Mouse (Mus musculus) hindbrain, embryonic 14.5 days (tissue): ENCODE data around the gene Myo3b. TPM values are rescaled to one million over a fixed set of nuclear protein-coding genes. Genes with fewer than 3 reads are reported as not detected.

Experiments
- ATAC-seq: fragments of 200-750 bp; cut with Nextera tagmentation; 2 replicates; pipeline ENCODE4 v1.8.0; 2017; ENCODE audit warnings: moderate number of reproducible peaks, mild to moderate bottlenecking, moderate TSS enrichment, moderate library complexity; ENCODE audit not compliant: low FRiP score
- DNase-seq: peaks from one replicate; pipeline ENCODE4 v3.0.0-alpha.2; 2015; ENCODE audit warnings: low spot score
- H3K27ac ChIP-seq: fragments of 300-500 bp; sonication (generic); 2 replicates; pipeline ENCODE4 v1.5.1; 2014; ENCODE audit warnings: mild to moderate bottlenecking, moderate library complexity
- H3K27me3 ChIP-seq: fragments of 300-500 bp; sonication (generic); 2 replicates; pipeline ENCODE4 v1.6.1; 2014; ENCODE audit warnings: mild to moderate bottlenecking, low read length, mixed read lengths; ENCODE audit not compliant: control insufficient read depth, insufficient read depth
- H3K36me3 ChIP-seq: fragments of 300-500 bp; sonication (generic); replicated peaks from 2 replicates; pipeline ENCODE4 v1.6.1; 2014; ENCODE audit not compliant: control insufficient read depth, insufficient read depth
- H3K4me1 ChIP-seq: fragments of 300-500 bp; sonication (generic); replicated peaks from 2 replicates; pipeline ENCODE4 v1.6.1; 2014; ENCODE audit warnings: antibody characterized with exemption, low read length, mixed read lengths; ENCODE audit not compliant: control insufficient read depth, insufficient read depth
- H3K4me2 ChIP-seq: fragments of 300-500 bp; sonication (generic); replicated peaks from 2 replicates; pipeline ENCODE4 v1.6.1; 2014; ENCODE audit warnings: mild to moderate bottlenecking, moderate library complexity
- H3K4me3 ChIP-seq: fragments of 300-500 bp; sonication (generic); replicated peaks from 2 replicates; pipeline ENCODE4 v1.5.1; 2014; ENCODE audit warnings: mild to moderate bottlenecking, low read length
- H3K9ac ChIP-seq: fragments of 300-500 bp; sonication (generic); 2 replicates; pipeline ENCODE4 v1.6.1; 2014
- H3K9me3 ChIP-seq: fragments of 300-500 bp; sonication (generic); 2 replicates; pipeline ENCODE4 v1.6.1; 2016; ENCODE audit warnings: low read length; ENCODE audit not compliant: control insufficient read depth
- WGBS: fragments of 180-500 bp; shearing (Covaris S2); extraction: QIAGEN DNeasy Blood & Tissue Kit; methylation state at CpG from one replicate; pipeline ENCODE4 v1.1.7; 2014; 5-methylcytosine and 5-hydroxymethylcytosine counted together
- polyA plus RNA-seq: library from polyadenylated mRNA; unstranded; fragments of >200 nt; fragmentation: Nextera tagmentation; extraction: Ambion mirVana; gene quantifications from 2 replicates; pipeline ENCODE4 v1.2.1, GENCODE M21; 2014

The Myo3b gene
- polyA plus RNA-seq, 1 experiment from 2014 or later, result 0.27 TPM

DNA sequence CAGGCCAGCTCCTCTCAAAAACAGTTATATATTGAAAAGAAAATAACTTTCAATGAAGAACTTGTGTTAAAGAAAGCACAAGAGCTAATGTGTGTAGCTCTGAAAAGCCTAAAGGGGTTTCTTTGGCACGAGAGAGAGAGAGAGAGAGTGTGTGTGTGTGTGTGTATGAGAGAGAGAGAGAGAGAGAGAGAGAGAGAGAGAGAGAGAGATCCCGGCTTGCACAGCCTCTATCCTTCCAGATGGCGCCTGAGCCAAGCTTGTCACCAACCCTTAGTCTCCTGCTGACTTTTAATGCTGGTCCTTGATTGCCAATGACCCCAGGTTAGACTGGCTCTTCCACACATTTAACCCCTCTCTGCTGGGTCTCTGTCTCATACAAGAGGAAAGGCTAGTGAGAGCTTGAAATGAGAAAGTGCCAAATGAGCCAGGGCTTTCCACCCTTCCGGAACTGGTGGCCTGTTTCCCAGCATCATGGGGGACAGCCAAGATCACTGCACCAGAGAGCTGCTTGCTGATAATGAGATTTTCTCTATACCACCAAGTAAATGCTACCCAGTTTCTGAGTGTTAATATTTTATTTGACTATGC, 371.5 kb downstream of the Myo3b start:
- no peak for DNase-seq
- no peak overlapping the region for H3K4me3 ChIP-seq
- no peak for ATAC-seq
- no peaks in the 10 kb centered on the region for H3K27me3 ChIP-seq
- no peaks in the 10 kb centered on the region for H3K36me3 ChIP-seq
- no peak overlapping the region for H3K4me2 ChIP-seq
- H3K27ac ChIP-seq, result no peak overlapping the region
- no peak overlapping the region for H3K9ac ChIP-seq
- H3K9me3 ChIP-seq, result no peaks in the 10 kb centered on the region
- peaks cover 14% of the 10 kb centered on the region; the same call in 1 of the 2 replicates for H3K4me1 ChIP-seq
- 56% methylated on average over 4 of the region's 4 CpGs for WGBS

DNA sequence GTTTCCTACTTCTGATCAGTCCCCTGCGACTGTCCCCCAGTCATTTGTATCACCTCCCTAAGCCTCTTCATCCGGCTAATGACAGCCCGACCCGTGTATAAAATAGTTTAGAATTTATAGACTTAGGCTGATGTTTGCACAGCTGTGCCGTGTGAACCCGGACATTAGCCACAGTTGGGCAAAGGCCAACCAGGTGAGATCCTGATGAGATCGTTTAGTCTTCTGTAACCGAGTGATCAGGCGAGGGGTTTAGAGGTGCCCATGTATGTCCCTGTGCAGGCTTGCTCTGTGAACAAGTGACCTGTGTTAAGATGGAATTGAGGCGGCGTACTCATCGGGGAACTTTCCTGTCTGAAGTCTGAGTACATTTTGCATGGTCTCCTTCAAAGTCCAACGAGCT, 373.4 kb downstream of the Myo3b start:
- H3K27me3 ChIP-seq, result no peaks in the 10 kb centered on the region
- no peak overlapping the region for H3K4me3 ChIP-seq
- H3K9me3 ChIP-seq, result no peaks in the 10 kb centered on the region
- no peaks in the 10 kb centered on the region for H3K36me3 ChIP-seq
- DNase-seq (no peak), ATAC-seq (no peak)
- H3K4me1 ChIP-seq, result peaks cover 8% of the 10 kb centered on the region; the same call in 1 of the 2 replicates
- no peak overlapping the region for H3K4me2 ChIP-seq
- H3K27ac ChIP-seq, result no peak overlapping the region
- 83% methylated on average over 13 of the region's 13 CpGs for WGBS
- H3K9ac ChIP-seq, result no peak overlapping the region

DNA sequence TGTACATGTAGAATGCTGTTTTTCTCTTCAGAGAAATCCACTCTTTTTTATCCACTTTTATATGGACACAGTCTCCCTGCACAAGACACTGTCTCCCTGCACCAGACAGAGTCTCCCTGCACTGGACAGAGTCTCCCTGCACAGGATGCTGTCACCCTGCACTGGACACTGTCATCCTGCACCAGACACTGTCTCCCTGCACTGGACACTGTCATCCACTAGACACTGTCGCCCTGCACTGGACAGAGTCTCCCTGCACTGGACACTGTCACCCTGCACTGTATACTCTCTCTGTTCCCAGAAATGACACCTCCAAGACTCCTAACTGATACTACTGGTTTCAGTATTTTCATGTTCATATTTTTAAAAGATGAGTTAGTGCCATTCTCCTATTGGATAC, 375.5 kb downstream of the Myo3b start:
- Histone ChIP-seq H3K9me3 (no peaks in the 10 kb centered on the region), H3K4me2 (no peak overlapping the region), H3K4me3 (no peak overlapping the region), H3K36me3 (no peaks in the 10 kb centered on the region), H3K27me3 (no peaks in the 10 kb centered on the region), H3K4me1 (no peaks in the 10 kb centered on the region), H3K27ac (no peak overlapping the region), H3K9ac (no peak overlapping the region)
- WGBS, result 82% methylated on average over 1 of the region's 1 CpGs
- ATAC-seq (no peak), DNase-seq (no peak)

DNA sequence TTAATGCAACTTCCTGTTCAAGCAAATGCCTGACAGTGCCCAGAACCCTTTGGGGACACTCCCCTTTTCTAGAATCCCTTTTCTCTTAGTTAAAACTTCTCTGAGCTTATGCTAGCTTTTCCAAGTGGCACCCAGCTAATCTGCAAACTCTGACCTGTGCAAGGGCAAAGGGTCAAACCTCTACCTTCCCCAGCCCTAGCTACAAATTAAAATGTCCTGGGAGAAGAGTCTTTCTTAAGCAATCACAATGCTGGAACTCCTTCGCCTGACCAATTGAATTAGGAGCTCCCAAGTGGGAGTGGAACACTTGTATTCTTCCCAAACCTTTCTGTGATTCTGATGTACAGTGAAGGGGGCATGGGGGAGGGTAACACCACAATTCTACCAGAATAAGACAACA, 376.6 kb downstream of the Myo3b start:
- Histone ChIP-seq H3K4me2 (no peak overlapping the region), H3K9ac (no peak overlapping the region), H3K27me3 (no peaks in the 10 kb centered on the region), H3K36me3 (no peaks in the 10 kb centered on the region), H3K4me3 (no peak overlapping the region), H3K4me1 (no peaks in the 10 kb centered on the region), H3K9me3 (no peaks in the 10 kb centered on the region), H3K27ac (no peak overlapping the region)
- WGBS, result 78% methylated on average over 1 of the region's 1 CpGs
- ATAC-seq (no peak), DNase-seq (no peak)

DNA sequence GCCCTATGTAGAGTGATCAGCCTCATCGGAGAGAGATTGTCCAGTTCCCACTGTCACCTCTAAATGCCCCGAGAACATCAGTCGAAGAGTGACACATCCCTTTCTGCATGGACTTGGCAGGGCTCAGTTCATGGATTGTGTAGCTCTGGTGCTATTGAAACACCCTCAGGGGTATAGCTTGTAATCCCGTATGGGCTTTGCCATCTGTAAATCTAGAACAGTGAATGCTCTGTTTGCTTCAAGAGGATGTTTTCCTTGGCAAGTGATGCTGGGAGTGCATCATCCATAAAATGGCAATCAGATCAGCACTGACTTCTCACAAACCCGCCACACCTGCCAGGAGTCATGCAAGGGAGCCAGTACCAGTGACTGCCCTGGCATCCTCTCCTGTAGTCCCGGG, 380.4 kb downstream of the Myo3b start:
- no peaks in the 10 kb centered on the region for H3K27me3 ChIP-seq
- no peak overlapping the region for H3K4me3 ChIP-seq
- H3K36me3 ChIP-seq, result no peaks in the 10 kb centered on the region
- 93% methylated on average over 6 of the region's 6 CpGs for WGBS
- ATAC-seq (no peak), DNase-seq (no peak)
- H3K27ac ChIP-seq, result no peak overlapping the region
- no peak overlapping the region for H3K4me2 ChIP-seq
- H3K9me3 ChIP-seq, result no peaks in the 10 kb centered on the region
- no peak overlapping the region for H3K9ac ChIP-seq
- no peaks in the 10 kb centered on the region for H3K4me1 ChIP-seq

DNA sequence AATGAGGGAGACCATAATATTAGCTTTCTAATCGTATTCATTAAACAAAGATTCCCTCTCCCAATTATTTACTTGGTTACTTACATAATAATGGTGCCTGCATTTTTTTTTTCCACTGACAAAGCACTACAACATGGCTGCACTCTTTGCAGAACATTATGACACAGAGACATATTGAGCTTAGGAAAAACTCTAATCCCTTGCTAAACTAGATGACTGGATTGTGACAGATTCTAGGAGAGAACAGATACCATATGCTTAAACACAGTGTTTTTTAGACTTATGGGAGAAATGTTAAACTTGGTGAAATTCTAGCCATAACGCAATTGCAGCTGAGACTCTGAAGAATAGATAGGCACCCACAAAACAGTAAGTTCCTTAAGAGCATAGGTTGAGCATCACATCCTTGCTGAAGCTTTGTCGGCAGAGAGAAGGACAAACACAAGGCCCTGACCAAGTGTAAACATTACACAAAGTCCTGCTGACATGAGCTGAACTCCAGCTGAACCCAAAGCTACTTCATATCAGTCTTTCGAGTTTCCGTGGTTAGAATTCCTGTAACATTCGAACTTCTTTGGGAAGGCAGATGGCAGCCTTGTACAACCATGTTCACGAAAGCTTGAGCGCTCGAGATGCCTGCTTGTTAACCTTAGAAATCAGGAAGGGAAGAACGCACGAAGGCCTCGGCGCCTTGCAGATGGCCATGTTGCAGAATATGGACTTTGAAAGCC, 382.4 kb downstream of the Myo3b start:
- H3K4me3 ChIP-seq, result no peak overlapping the region
- H3K36me3 ChIP-seq, result no peaks in the 10 kb centered on the region
- DNase-seq (no peak), ATAC-seq (no peak)
- H3K27me3 ChIP-seq, result no peaks in the 10 kb centered on the region
- no peak overlapping the region for H3K9ac ChIP-seq
- no peaks in the 10 kb centered on the region for H3K4me1 ChIP-seq
- no peaks in the 10 kb centered on the region for H3K9me3 ChIP-seq
- H3K4me2 ChIP-seq, result no peak overlapping the region
- WGBS, result 86% methylated on average over 13 of the region's 13 CpGs
- H3K27ac ChIP-seq, result no peak overlapping the region

DNA sequence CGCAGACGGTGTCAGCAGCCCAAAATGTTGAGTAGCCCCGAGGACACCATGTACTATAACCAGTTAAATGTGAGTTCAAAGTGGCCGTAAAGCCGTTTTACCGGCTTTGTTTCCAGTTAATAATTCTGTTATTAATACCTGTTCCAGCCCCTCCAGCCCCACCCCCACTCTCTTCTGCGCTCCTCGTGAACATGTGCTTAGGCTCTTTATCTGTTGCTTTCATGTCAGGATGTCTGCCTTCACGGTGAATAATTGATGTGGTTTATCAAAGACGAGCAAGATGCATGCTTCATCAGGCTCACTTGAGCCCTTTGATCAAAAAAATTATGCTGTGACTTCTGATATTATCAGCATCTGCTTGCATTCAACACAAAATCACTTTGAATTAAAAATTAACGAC, 386.7 kb downstream of the Myo3b start:
- no peaks in the 10 kb centered on the region for H3K9me3 ChIP-seq
- DNase-seq (no peak), ATAC-seq (no peak)
- no peak overlapping the region for H3K4me3 ChIP-seq
- H3K27me3 ChIP-seq, result no peaks in the 10 kb centered on the region
- no peaks in the 10 kb centered on the region for H3K4me1 ChIP-seq
- WGBS, result 64% methylated on average over 11 of the region's 11 CpGs
- no peak overlapping the region for H3K9ac ChIP-seq
- no peak overlapping the region for H3K27ac ChIP-seq
- H3K4me2 ChIP-seq, result no peak overlapping the region
- no peaks in the 10 kb centered on the region for H3K36me3 ChIP-seq

DNA sequence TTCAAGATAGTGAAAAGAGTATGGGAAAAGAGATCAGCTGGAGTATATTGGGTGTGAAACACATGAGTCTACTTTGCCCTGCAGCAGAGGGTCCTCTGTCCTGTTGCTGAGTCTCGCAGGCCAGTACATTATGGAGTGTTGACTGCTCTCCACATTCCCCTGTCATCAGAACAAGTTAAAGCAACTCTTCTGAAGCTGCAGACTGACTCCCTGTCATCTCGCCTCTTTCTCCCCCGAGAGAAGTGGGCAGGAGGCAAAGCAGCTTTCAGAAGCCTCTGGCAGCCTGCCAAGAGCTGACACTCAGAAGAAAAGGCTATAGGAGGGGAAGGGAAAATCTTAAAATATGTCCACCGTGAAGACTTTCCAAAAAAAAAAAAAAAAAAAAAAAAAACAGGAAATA, 404.1 kb downstream of the Myo3b start:
- Histone ChIP-seq H3K9ac (no peak overlapping the region), H3K36me3 (no peaks in the 10 kb centered on the region), H3K27ac (no peak overlapping the region), H3K4me2 (peak overlapping the region; percentile 29), H3K4me3 (no peak overlapping the region), H3K4me1 (peaks cover 16% of the 10 kb centered on the region; the same call in 1 of the 2 replicates), H3K9me3 (no peaks in the 10 kb centered on the region), H3K27me3 (no peaks in the 10 kb centered on the region)
- 7% methylated on average over 4 of the region's 4 CpGs for WGBS
- ATAC-seq (no peak), DNase-seq (peak; percentile 61)

DNA sequence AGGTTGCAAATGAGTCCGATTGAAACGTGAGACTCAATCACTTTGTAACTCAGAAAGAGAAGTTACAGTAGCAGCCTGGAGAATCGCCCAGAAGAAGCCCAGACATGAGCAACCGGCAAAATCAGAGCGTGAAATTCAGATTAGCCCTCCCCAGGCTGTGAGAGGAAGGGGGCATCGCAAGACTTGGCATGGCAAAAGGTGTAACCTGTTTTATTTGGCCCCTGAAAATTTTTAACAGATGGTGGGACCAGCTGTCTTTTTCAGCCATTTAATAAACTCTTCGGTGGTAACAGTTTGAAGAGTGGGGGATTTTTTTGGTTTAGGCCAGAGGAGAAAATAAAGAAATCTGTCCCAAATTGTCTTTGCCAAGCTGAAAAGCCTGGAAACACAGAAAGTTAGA, 405.2 kb downstream of the Myo3b start:
- WGBS, result 8% methylated on average over 7 of the region's 7 CpGs
- Histone ChIP-seq H3K27me3 (no peaks in the 10 kb centered on the region), H3K4me2 (peak overlapping the region; percentile 29), H3K4me1 (peaks cover 16% of the 10 kb centered on the region; the same call in 1 of the 2 replicates), H3K9me3 (no peaks in the 10 kb centered on the region), H3K4me3 (no peak overlapping the region), H3K9ac (no peak overlapping the region), H3K36me3 (no peaks in the 10 kb centered on the region), H3K27ac (no peak overlapping the region)
- peak; percentile 59 for DNase-seq
- ATAC-seq, result no peak; the same call in 1 of the 2 replicates
